Mouse (Mus musculus): ENCODE measurements around the gene Brcc3. TPM values are rescaled to one million over a fixed set of nuclear protein-coding genes. Genes with fewer than 3 reads are reported as not detected.
"Not testable (repeated sequence)": the region's sequence is repeated elsewhere in the genome, so short reads cannot be mapped to it uniquely, and the experiment has no call there.

Brcc3 gene
- polyA plus RNA-seq, 1 experiment from 2014 or later: 46.5 TPM

DNA sequence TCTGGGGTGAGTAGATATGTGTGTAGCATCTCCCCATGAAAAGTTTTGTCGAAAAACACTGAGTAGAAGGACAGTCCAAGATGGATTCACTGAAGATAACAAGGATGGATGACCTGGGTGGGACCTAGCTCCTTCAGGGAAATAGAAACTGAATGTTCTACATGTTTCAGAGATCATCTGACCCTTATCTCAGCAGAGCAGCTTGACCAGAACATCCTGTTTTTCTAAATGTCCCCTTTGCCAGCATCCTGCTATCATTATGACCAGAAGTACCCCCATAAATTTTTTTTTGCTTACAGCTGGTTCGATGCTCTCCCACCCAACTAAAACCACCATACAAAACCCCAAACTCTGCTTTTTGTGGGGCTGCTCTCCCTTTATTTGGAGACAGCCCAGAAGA, 13.8 kb upstream of the Brcc3 start:
- ATAC-seq (ENCODE audit: low FRiP score, low TSS enrichment) (no peak), DNase-seq (no peak)
- H3K36me3 ChIP-seq (ENCODE audit: control insufficient read depth, insufficient read depth, low read length): peaks cover 11% of the 10 kb centered on the region; the same call in 1 of the 2 replicates
- H3K9ac ChIP-seq (replicated peaks; ENCODE audit: low read length): no peak overlapping the region
- no peak overlapping the region for H3K4me3 ChIP-seq (replicated peaks; ENCODE audit: low read depth, low read length)
- WGBS: 91% methylated on average over 2 of the region's 2 CpGs
- no peaks in the 10 kb centered on the region for H3K9me3 ChIP-seq (ENCODE audit: control insufficient read depth, low read length)
- no peaks in the 10 kb centered on the region for H3K27me3 ChIP-seq (ENCODE audit: control insufficient read depth, insufficient read depth, low read length)
- H3K4me2 ChIP-seq (ENCODE audit: low read length): no peak overlapping the region
- H3K4me1 ChIP-seq (ENCODE audit: control insufficient read depth, insufficient read depth, low read length): no peaks in the 10 kb centered on the region
- no peak overlapping the region for H3K27ac ChIP-seq (replicated peaks; ENCODE audit: low read depth, low read length)

DNA sequence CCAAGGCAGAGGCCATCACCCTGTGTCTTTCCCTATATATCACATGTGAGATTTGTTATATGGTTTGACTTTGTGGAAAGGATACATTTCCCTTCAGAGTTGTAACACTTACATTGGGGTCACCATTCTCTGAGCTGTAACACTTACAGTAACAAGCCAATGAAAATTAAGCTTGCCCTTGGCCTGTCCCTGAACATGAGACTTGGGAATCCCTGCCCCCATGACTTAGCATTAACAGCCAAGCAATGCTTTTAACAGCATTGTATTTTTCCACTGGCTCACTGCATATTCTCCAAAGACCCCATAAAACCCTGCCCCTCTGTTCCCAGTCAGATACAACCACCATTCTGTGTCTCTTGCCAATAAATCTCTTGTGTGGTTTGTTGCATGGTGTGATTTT, 13.1 kb upstream of the Brcc3 start:
- Histone ChIP-seq H3K4me2 (ENCODE audit: low read length) (no peak overlapping the region), H3K4me1 (ENCODE audit: control insufficient read depth, insufficient read depth, low read length) (no peaks in the 10 kb centered on the region), H3K27ac (replicated peaks; ENCODE audit: low read depth, low read length) (no peak overlapping the region), H3K4me3 (replicated peaks; ENCODE audit: low read depth, low read length) (no peak overlapping the region), H3K9me3 (ENCODE audit: control insufficient read depth, low read length) (no peaks in the 10 kb centered on the region), H3K27me3 (ENCODE audit: control insufficient read depth, insufficient read depth, low read length) (no peaks in the 10 kb centered on the region), H3K9ac (replicated peaks; ENCODE audit: low read length) (no peak overlapping the region), H3K36me3 (ENCODE audit: control insufficient read depth, insufficient read depth, low read length) (peaks cover 11% of the 10 kb centered on the region; the same call in 1 of the 2 replicates)
- DNase-seq (no peak), ATAC-seq (ENCODE audit: low FRiP score, low TSS enrichment) (no peak)

DNA sequence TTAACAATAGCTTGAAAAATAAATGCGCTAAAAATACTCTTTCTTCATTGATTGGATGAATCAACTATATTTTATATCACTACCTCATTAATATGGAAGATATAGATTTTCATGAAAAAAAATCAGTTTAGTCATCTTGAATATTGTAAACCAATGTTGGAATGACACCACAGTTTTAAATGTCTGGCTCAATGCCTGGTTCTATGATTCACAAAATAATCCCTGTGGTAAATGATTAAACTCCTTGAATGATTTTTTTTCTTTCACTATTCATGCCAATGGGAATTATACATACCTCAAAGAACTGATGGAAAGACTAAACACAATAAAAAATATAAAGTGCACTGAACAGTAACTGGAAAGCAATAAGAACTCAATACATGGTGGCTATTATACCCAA, 6.7 kb upstream of the Brcc3 start:
- H3K36me3 ChIP-seq (ENCODE audit: control insufficient read depth, insufficient read depth, low read length): no peaks in the 10 kb centered on the region
- no peak for ATAC-seq (ENCODE audit: low FRiP score, low TSS enrichment)
- no peaks in the 10 kb centered on the region for H3K27me3 ChIP-seq (ENCODE audit: control insufficient read depth, insufficient read depth, low read length)
- WGBS: 88% methylated on average over 1 of the region's 1 CpGs
- H3K27ac ChIP-seq (replicated peaks; ENCODE audit: low read depth, low read length): no peak overlapping the region
- no peak overlapping the region for H3K4me3 ChIP-seq (replicated peaks; ENCODE audit: low read depth, low read length)
- no peak overlapping the region for H3K9ac ChIP-seq (replicated peaks; ENCODE audit: low read length)
- H3K9me3 ChIP-seq (ENCODE audit: control insufficient read depth, low read length): no peaks in the 10 kb centered on the region
- DNase-seq: no peak
- peaks cover 2% of the 10 kb centered on the region; the same call in 1 of the 2 replicates for H3K4me1 ChIP-seq (ENCODE audit: control insufficient read depth, insufficient read depth, low read length)
- H3K4me2 ChIP-seq (ENCODE audit: low read length): no peak overlapping the region

DNA sequence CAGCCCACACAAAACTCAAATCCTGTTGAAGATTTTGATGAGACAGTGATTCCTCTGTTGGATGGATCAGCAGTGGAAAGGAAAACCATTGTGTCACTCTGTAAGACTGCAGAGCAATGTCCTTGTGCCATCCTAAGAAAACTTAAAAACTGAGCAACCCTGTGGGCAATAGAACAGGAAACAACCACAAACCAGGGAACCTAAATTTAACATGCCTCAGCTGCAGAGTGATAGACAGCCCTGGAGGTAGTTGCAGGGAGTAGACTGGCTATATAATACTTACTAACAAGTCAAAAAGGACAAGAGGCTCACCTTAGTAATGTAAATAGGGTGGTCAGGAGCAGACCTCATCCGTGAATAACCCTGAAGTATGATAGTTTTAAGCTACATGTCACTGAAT, 38.2 kb downstream of the Brcc3 start:
- ATAC-seq (ENCODE audit: low FRiP score, low TSS enrichment): no peak
- Histone ChIP-seq H3K27me3 (ENCODE audit: control insufficient read depth, insufficient read depth, low read length) (no peaks in the 10 kb centered on the region), H3K9me3 (ENCODE audit: control insufficient read depth, low read length) (no peaks in the 10 kb centered on the region), H3K36me3 (ENCODE audit: control insufficient read depth, insufficient read depth, low read length) (0 out of 2 replicates have a peak, but pooled peaks cover 7% of the 10 kb centered on the region), H3K4me2 (ENCODE audit: low read length) (no peak overlapping the region), H3K4me3 (replicated peaks; ENCODE audit: low read depth, low read length) (no peak overlapping the region), H3K9ac (replicated peaks; ENCODE audit: low read length) (no peak overlapping the region), H3K4me1 (ENCODE audit: control insufficient read depth, insufficient read depth, low read length) (no peaks in the 10 kb centered on the region), H3K27ac (replicated peaks; ENCODE audit: low read depth, low read length) (no peak overlapping the region)
- no peak for DNase-seq
- 85% methylated on average over 1 of the region's 1 CpGs for WGBS

DNA sequence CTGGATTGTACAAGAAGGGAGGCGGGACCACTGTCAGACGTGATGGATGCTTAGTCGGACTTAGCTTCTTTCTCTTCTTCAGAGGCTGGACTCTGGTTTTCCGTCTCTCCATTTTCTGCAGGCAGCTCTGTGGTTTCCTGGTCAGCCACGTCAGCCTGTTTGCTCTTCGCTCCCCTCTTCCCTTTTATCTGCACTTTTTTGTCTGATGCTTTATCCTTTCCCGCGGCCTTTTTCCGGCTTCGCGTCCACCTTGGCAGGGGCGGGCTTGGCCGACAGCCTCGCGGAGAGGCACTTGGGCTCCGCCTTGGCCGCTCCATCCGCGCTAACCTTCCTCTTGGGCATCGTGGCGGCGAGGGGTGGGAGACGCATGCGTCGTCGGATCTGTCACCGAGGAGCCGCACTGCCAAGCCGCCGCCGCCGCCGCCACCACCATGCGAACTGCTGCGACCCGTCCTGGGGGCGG, 58.8 kb downstream of the Brcc3 start:
- H3K9me3 ChIP-seq (ENCODE audit: control insufficient read depth, low read length); H3K27me3 ChIP-seq (ENCODE audit: control insufficient read depth, insufficient read depth, low read length); H3K4me1 ChIP-seq (ENCODE audit: control insufficient read depth, insufficient read depth, low read length); H3K36me3 ChIP-seq (ENCODE audit: control insufficient read depth, insufficient read depth, low read length); H3K9ac ChIP-seq (replicated peaks; ENCODE audit: low read length): not testable (repeated sequence)
- 27% methylated on average over 37 of the region's 37 CpGs for WGBS
- DNase-seq (peak; percentile 80), ATAC-seq (ENCODE audit: low FRiP score, low TSS enrichment) (peak; percentile 89)
- Histone ChIP-seq H3K27ac (replicated peaks; ENCODE audit: low read depth, low read length) (peak overlapping the region; percentile 63; the same call in 1 of the 2 replicates), H3K4me2 (ENCODE audit: low read length) (peak overlapping the region; percentile 43), H3K4me3 (replicated peaks; ENCODE audit: low read depth, low read length) (peak overlapping the region; percentile 30)

DNA sequence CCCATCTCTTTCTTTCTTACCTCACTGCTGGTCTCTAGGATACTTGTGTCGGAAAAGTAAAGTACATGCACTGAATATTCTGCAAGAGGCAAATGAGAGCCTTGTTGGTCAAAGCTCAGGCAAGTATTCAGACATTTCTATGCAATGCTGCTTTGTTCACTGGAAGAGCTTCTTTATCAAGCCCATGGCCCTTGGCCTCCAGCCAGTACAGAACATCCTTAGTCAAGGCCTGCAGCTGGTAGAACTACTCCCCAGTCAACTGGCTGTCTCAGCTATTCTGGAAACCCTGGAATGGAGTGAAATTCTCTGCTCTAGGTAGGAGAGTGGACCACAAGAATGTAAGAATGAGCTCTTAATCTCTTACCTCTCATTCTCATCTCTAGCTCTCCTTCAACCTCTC, 73.5 kb downstream of the Brcc3 start:
- Histone ChIP-seq H3K4me1 (ENCODE audit: control insufficient read depth, insufficient read depth, low read length) (no peaks in the 10 kb centered on the region), H3K27ac (replicated peaks; ENCODE audit: low read depth, low read length) (no peak overlapping the region), H3K27me3 (ENCODE audit: control insufficient read depth, insufficient read depth, low read length) (no peaks in the 10 kb centered on the region), H3K4me2 (ENCODE audit: low read length) (no peak overlapping the region), H3K4me3 (replicated peaks; ENCODE audit: low read depth, low read length) (no peak overlapping the region), H3K9ac (replicated peaks; ENCODE audit: low read length) (no peak overlapping the region), H3K36me3 (ENCODE audit: control insufficient read depth, insufficient read depth, low read length) (no peaks in the 10 kb centered on the region), H3K9me3 (ENCODE audit: control insufficient read depth, low read length) (no peaks in the 10 kb centered on the region)
- DNase-seq (no peak), ATAC-seq (ENCODE audit: low FRiP score, low TSS enrichment) (no peak)
- whole genome bisulfite sequencing: 72% methylated on average over 1 of the region's 1 CpGs

Other genes with a start within 250 kb of the Brcc3 start
- 35.5 and 44.5 TPM in 2 replicates for gene Fundc2, start 34.2 kb upstream of the Brcc3 start, polyA plus RNA-seq (2014; fragmentation: Nextera tagmentation; extraction: Ambion mirVana)
- 1.8 and 2.6 TPM in 2 replicates for gene F8, start 34.0 kb upstream of the Brcc3 start, polyA plus RNA-seq (2014; fragmentation: Nextera tagmentation; extraction: Ambion mirVana)
- 21.4 and 26.4 TPM in 2 replicates for gene Cmc4, start within 50 bp of the Brcc3 start, polyA plus RNA-seq (2014; fragmentation: Nextera tagmentation; extraction: Ambion mirVana)
- 5.6 and 8.9 TPM in 2 replicates for gene Mtcp1, start within 50 bp of the Brcc3 start, polyA plus RNA-seq (2014; fragmentation: Nextera tagmentation; extraction: Ambion mirVana)
- gene Vbp1, start 97.7 kb downstream of the Brcc3 start, polyA plus RNA-seq (2014; fragmentation: Nextera tagmentation; extraction: Ambion mirVana): 346 and 350 TPM in 2 replicates
- 21.2 and 28.2 TPM in 2 replicates for gene Rab39b, start 161.6 kb downstream of the Brcc3 start, polyA plus RNA-seq (2014; fragmentation: Nextera tagmentation; extraction: Ambion mirVana)